Mouse (Mus musculus): ENCODE data around the gene Brdt. TPM values are rescaled to one million over a fixed set of nuclear protein-coding genes. Genes with fewer than 3 reads are reported as not detected.

Gene Brdt
- polyA plus RNA-seq, 1 experiment from 2014 or later = 0.49 TPM

DNA sequence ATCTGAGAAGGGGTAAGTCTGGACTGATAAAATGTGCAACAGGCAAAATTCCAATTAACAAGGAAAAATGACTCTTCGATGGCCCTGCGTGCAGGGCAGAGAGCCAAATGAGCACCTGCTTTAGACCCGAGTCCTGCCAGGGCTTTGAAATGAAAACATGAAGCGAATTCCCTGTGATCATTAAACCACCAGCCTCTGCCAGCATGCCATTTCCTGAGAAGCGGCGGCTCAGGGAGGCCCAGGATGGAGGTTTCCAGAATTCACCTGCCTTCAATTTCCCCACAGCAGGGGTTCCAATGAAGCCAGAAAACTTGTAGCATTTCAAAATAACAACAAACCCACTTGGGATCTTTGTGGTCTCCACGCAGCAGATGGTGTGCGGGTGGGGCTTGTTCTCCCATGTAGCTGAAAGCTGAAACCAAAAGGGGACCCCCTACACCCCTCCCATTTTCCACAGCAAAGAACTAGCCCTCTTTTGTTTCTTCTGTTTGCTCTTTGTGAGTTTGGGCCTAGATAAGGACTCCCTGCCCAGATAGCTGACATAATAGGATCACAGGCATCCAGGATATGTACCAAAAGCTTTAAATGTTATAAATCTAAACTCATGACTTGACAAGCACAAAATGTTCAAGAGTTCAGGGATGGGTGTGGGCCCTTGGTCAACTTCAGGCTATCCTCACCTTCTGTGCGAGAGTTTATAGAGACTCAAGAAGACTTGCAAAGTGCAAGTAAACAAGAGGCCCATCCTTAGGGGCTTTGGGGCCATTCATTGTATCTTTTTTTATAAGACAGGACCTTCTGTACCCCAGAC, 34.2 kb upstream of the Brdt start:
- Histone ChIP-seq H3K4me3 (ENCODE audit: inconsistent target) (no peak overlapping the region), H3K27ac (no peak overlapping the region), H3K36me3 (ENCODE audit: inconsistent target) (no peaks in the 10 kb centered on the region), H3K79me2 (ENCODE audit: inconsistent target) (no peaks in the 10 kb centered on the region)
- 72% methylated on average over 9 of the region's 9 CpGs for WGBS (ENCODE audit: missing documents)

DNA sequence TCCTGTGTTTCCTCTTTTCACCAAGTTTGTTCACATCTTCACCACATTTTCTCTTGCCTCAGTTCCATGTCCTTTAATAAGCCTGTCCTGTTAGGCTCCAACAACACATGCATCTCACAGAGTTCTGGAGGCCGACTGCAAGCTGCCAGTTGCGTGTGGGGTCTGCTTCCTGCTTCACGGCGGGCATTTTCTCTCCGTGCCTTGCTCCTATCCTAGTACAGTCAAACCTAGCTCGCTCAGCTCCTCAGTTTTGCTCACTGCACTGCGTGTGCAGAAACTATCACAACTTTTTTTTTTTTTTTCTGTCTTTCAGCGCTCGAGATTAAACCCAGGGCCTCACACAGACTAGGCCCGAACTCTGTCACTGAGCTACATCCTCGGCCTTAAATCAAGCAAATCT, 32.1 kb upstream of the Brdt start:
- H3K4me3 ChIP-seq (ENCODE audit: inconsistent target) = no peak overlapping the region
- no peak overlapping the region for H3K27ac ChIP-seq
- H3K36me3 ChIP-seq (ENCODE audit: inconsistent target) = no peaks in the 10 kb centered on the region
- WGBS (ENCODE audit: missing documents) = 82% methylated on average over 9 of the region's 11 CpGs
- no peaks in the 10 kb centered on the region for H3K79me2 ChIP-seq (ENCODE audit: inconsistent target)

DNA sequence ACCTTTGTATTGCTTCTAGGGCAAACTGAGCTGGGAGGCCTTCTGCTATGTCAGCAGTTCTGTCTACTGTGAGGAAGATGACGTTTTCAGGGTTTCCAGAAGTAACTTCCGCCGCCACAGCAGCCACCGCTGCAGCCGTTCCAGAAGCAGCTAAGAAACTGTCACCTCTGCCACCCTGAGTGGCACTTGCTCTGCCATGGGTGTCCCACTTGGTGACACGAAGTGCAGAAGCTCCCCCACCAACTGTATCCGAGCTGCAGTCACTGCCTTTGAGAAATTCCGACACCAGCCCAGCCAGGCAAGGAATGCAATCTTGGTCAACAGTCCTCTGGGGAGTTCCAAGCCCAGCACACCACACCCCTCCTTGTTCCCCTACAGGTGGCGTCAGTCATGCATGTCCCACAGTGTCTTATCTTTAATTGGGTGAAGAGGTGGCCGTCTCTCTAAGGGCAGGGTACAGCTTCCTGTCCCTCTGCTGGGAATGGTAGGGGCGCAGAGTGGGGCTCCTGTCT, 27.6 kb upstream of the Brdt start:
- WGBS (ENCODE audit: missing documents) = 43% methylated on average over 11 of the region's 11 CpGs
- no peaks in the 10 kb centered on the region for H3K36me3 ChIP-seq (ENCODE audit: inconsistent target)

DNA sequence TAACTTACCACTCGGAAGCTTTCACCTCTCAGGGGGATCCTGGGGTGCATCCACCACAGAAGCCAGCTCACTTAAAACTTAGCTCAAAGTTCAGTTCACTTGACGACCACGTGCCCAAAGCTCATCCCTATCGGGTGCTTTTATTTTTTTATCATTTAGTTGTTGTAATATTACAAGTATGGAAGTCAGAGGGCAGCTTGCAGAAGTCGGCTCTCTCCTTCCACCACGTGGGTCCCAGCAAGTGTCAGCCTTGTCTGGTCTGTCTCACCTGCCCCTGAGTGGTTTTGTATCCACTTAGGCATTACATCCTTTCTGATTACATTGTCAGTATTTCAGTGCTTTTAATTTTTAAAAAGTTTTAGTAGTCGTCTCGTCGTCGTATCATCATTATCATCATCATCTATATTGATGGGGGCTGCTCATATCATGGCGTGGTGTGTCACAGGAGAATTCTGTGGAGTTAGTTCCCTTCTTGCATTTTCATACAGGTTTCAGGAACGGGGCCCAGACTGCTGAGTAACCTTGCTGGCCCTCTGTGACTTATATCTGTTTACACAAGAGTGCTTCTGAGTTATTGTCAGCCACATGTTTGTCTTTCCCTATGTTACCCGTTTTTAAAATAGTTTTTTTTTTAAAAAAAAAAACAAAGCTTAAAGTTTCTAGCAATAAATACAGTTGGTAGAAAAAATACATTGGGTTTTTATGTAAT, 26.7 kb upstream of the Brdt start:
- WGBS (ENCODE audit: missing documents) = 78% methylated on average over 13 of the region's 13 CpGs

More for the DNA sequence above, 27.6 kb upstream of the Brdt start:
- Histone ChIP-seq H3K4me3 (ENCODE audit: inconsistent target) (no peak overlapping the region), H3K79me2 (ENCODE audit: inconsistent target) (no peaks in the 10 kb centered on the region), H3K27ac (no peak overlapping the region)

DNA sequence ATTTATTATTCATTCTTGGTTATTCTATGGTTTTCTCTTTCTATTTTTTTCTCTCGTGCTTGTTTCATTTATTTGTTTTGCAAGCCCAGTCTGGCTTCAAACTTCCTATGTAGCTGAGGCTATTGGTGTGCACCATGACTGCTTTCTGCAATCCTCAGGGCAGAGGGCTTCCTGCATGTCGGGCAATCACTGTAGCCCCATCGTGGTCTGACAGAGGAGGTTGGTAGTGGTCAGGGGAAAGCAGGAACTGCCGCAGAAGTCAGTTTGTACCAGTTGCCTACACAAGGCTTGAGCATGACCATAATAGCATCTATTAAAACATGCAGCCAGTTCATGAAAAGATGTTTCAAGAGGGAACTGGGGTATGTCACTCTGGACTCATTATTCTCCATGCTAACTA, 23.5 kb upstream of the Brdt start:
- Histone ChIP-seq H3K36me3 (ENCODE audit: inconsistent target) (no peaks in the 10 kb centered on the region), H3K79me2 (ENCODE audit: inconsistent target) (no peaks in the 10 kb centered on the region), H3K4me3 (ENCODE audit: inconsistent target) (no peak overlapping the region), H3K27ac (no peak overlapping the region)
- WGBS (ENCODE audit: missing documents) = 8% methylated on average over 4 of the region's 4 CpGs

More for the DNA sequence above, 26.7 kb upstream of the Brdt start:
- Histone ChIP-seq H3K4me3 (ENCODE audit: inconsistent target) (no peak overlapping the region), H3K79me2 (ENCODE audit: inconsistent target) (no peaks in the 10 kb centered on the region), H3K36me3 (ENCODE audit: inconsistent target) (no peaks in the 10 kb centered on the region), H3K27ac (no peak overlapping the region)

DNA sequence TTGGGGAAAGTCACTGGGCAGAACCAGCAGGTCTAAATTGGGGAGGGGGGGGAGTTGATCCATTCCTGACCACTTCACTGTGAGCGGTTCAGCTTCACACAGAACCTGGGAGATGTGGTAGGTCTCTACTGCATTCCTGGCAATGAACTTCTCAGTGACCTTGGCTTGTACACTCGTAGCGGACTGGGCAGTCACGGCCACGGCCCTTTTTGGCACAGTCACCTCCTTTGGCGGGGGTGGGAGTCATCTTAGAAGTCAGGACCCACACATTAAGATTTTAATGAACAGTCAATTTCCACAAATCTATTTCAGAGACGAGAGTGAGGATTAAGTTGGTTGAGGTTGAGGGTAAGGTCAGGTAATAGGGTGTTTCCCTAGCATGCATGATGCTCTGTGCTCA, 13.8 kb upstream of the Brdt start:
- Histone ChIP-seq H3K4me3 (ENCODE audit: inconsistent target) (no peak overlapping the region), H3K27ac (no peak overlapping the region), H3K36me3 (ENCODE audit: inconsistent target) (no peaks in the 10 kb centered on the region), H3K79me2 (ENCODE audit: inconsistent target) (no peaks in the 10 kb centered on the region)
- 99% methylated on average over 7 of the region's 7 CpGs for WGBS (ENCODE audit: missing documents)

DNA sequence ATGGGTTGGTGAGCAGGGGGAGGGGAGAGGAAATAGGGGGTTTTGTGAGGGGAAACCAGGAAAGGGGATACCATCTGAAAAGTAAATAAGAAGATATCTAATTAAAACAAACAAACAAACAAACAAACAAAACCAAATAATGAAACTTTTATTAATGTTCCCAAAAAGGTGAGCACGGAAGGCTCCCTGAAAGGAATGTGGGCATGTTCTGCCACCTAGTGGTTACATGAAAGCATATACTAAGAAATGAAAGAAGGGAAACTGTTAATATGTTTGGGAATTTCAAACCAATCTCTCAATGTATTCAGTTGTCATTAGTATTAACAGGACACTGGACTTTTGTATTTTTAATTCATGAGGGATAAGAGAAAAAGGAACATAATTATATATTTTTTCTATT, 10.3 kb upstream of the Brdt start:
- H3K27ac ChIP-seq = no peak overlapping the region
- 25% methylated on average over 1 of the region's 1 CpGs for WGBS (ENCODE audit: missing documents)

DNA sequence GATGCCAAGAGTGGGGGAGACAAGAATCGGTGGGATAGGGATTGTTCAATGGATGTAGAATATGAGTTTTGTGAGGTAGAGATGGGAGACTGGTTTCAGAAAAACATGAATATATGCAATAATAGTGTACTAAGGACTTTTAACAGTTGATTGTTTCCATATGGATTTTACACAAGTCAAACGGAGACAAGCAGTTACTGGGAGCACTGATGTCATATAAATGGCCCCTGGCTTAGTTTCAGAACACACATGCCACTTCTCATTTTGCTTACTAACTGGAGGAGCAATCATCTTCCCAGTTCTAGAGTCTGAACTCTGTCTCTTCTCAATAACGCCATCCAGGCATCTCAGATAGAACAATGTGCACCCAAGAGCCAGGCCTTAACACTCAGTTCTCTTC, 9.4 kb downstream of the Brdt start:
- Histone ChIP-seq H3K79me2 (ENCODE audit: inconsistent target) (no peaks in the 10 kb centered on the region), H3K36me3 (ENCODE audit: inconsistent target) (no peaks in the 10 kb centered on the region), H3K4me3 (ENCODE audit: inconsistent target) (no peak overlapping the region), H3K27ac (no peak overlapping the region)
- 88% methylated on average over 3 of the region's 3 CpGs for WGBS (ENCODE audit: missing documents)

More for the DNA sequence above, 10.3 kb upstream of the Brdt start:
- H3K36me3 ChIP-seq (ENCODE audit: inconsistent target) = no peaks in the 10 kb centered on the region
- H3K79me2 ChIP-seq (ENCODE audit: inconsistent target) = no peaks in the 10 kb centered on the region
- no peak overlapping the region for H3K4me3 ChIP-seq (ENCODE audit: inconsistent target)

DNA sequence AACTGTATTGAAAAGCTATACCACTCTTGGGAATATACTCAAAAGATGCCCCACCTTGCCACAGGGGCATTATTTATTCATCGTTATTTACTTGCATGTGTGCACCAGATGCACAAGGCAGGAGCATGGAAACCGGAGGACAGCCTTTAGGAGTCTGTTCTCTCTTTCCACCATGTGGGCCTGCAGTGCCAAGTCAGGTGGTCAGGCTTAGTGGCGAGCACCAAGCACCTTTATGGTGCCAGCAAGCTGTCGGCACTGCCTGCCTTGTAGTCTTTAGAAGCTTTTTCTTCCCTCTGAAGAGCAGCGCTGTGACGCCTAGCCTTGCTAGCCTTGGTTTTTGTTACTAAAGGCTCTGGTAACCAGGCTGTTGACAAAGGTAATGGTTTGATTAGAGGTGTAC, 11.9 kb downstream of the Brdt start:
- H3K79me2 ChIP-seq (ENCODE audit: inconsistent target) = no peaks in the 10 kb centered on the region
- no peak overlapping the region for H3K27ac ChIP-seq
- 94% methylated on average over 6 of the region's 6 CpGs for WGBS (ENCODE audit: missing documents)
- H3K4me3 ChIP-seq (ENCODE audit: inconsistent target) = no peak overlapping the region
- H3K36me3 ChIP-seq (ENCODE audit: inconsistent target) = no peaks in the 10 kb centered on the region

DNA sequence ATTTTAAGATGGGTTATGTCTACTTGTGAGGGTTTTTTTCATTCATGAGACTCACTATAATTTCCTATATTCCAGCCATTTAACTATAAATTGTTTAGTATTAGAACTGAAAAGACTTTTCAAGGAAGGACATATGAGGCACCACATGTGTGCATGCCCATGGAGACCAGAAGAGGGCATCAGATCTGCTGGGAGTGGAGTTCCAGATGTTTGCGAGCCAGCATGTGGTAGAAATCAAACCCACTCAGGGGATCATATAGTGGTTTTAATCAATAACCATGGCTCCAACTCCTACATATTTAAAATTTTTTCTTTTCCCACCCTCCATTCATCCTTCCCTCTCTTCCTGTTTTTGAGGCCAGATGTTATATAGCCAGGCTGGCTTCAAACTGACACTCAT, 15.3 kb downstream of the Brdt start:
- Histone ChIP-seq H3K4me3 (ENCODE audit: inconsistent target) (no peak overlapping the region), H3K27ac (no peak overlapping the region), H3K36me3 (ENCODE audit: inconsistent target) (no peaks in the 10 kb centered on the region), H3K79me2 (ENCODE audit: inconsistent target) (no peaks in the 10 kb centered on the region)
- 45% methylated on average over 1 of the region's 1 CpGs for WGBS (ENCODE audit: missing documents)

DNA sequence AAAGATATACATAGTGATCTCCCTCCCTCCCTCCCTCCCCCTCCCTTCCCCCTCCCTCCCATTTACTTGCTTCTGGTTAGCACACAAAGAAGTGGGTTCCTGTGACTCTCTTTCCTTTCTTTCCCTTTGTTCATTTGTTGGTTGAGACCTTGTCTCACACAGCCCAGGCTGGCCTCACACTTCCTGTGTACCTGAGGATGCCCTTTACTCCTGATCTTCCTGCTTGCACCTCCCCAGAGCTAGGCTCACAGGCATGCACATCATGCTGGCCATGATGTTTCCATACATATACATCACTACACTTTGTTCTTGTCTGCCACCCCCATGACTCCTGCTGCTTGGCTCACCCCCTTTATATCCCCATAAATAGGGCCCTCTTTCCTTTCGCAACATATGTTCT, 21.6 kb downstream of the Brdt start:
- no peak overlapping the region for H3K4me3 ChIP-seq (ENCODE audit: inconsistent target)
- H3K79me2 ChIP-seq (ENCODE audit: inconsistent target) = no peaks in the 10 kb centered on the region
- H3K27ac ChIP-seq = no peak overlapping the region
- H3K36me3 ChIP-seq (ENCODE audit: inconsistent target) = no peaks in the 10 kb centered on the region
- 100% methylated on average over 1 of the region's 1 CpGs for WGBS (ENCODE audit: missing documents)

DNA sequence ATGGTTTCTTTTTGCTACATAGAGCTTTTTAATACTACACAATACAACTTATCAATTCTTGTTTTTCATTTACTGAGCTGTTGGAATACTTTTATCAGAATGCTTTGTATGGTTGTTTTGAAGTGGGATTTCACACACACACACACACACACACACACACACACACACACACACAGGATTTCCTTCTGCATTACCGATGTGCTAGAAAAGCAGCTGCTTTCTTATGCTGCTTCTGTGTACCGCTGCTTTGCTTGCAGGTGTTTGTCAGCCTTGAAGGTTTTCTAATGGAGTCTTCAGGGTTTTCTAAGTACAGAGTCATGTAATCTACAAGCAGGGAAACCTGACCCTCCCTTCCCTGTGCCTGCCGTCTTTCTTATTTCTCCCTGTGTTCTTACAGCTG, 23.0 kb downstream of the Brdt start:
- Histone ChIP-seq H3K79me2 (ENCODE audit: inconsistent target) (no peaks in the 10 kb centered on the region), H3K27ac (no peak overlapping the region), H3K4me3 (ENCODE audit: inconsistent target) (no peak overlapping the region), H3K36me3 (ENCODE audit: inconsistent target) (no peaks in the 10 kb centered on the region)
- WGBS (ENCODE audit: missing documents) = 54% methylated on average over 3 of the region's 3 CpGs

DNA sequence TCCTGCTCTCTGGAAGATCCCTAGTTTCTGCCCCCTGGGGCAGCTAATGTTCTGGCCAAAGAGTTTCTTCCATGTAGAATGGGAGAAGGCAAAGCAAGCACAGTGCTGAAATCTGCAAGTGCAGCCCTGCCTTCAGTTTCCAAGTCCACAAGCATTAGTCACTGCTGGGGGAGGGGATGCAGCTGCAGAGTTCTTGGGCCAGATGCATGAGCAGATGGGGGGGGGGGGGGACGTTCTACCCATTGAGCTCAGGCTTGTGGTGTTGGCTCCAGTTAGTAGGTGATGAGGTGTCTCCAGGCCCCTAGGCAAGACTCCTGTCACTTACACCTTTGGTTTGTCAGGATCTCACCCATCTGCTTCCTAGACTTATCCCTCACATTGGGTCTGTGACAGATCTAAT, 24.8 kb downstream of the Brdt start:
- Histone ChIP-seq H3K27ac (no peak overlapping the region), H3K79me2 (ENCODE audit: inconsistent target) (no peaks in the 10 kb centered on the region), H3K36me3 (ENCODE audit: inconsistent target) (no peaks in the 10 kb centered on the region), H3K4me3 (ENCODE audit: inconsistent target) (no peak overlapping the region)
- WGBS (ENCODE audit: missing documents) = 60% methylated on average over 1 of the region's 1 CpGs

DNA sequence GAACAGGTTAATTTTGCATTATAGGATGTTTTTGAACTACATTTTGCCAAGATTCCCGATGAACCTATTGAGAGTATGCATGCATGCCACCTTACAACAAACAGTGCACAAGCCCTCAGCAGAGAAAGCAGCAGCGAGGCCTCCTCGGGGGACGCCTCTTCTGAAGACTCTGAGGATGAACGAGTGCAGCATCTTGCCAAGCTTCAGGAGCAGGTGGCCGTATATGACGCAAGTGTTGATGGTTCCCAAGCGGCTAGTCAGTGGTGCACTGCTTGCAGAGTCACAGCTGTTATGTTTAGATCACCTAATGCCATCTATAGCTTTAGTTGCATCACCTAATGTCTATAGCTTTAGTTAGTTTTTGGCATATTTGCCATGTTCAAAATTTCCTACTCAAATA, 26.8 kb downstream of the Brdt start:
- no peak overlapping the region for H3K27ac ChIP-seq
- H3K4me3 ChIP-seq (ENCODE audit: inconsistent target) = no peak overlapping the region
- H3K79me2 ChIP-seq (ENCODE audit: inconsistent target) = no peaks in the 10 kb centered on the region
- 93% methylated on average over 8 of the region's 8 CpGs for WGBS (ENCODE audit: missing documents)
- no peaks in the 10 kb centered on the region for H3K36me3 ChIP-seq (ENCODE audit: inconsistent target)

DNA sequence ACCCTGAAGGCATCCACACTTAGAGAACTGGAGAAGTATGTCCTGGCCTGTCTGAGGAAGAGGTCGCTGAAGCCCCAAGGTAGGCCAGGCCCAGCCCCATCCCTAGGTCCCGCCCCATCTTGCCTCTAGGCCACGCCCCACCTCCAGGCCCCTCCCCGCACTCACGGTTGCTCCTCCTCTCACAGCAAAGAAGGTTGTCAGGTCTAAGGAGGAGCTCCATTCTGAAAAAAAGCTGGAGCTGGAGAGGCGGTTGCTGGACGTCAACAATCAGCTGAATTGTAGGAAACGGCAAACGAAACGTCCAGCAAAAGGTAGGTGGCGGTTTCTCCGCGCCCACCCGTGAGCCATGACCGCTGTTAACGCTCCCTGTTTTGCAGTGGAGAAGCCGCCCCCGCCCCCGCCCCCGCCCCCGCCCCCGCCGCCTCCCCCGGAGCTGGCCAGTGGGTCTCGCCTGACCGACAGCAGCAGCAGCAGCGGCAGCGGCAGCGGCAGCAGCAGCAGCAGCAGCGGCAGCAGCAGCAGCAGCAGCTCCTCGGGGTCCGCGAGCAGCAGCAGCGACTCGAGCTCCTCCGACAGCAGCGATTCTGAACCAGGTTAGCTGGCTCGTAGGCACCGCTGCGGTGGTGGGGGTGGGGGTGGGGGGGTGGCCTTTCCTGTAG, 28.6 kb downstream of the Brdt start:
- Histone ChIP-seq H3K27ac (no peak overlapping the region), H3K79me2 (ENCODE audit: inconsistent target) (no peaks in the 10 kb centered on the region), H3K36me3 (ENCODE audit: inconsistent target) (no peaks in the 10 kb centered on the region), H3K4me3 (ENCODE audit: inconsistent target) (peak overlapping the region; percentile 56)
- WGBS (ENCODE audit: missing documents) = under 1% methylated on average over 38 of the region's 40 CpGs

Measured in macrophage (primary cell).